Mouse (Mus musculus): ENCODE measurements at regions not wholly inside any gene's neighbourhood (a gene's known extent, or its start where the extent isn't known, plus 50 kb on each side); places are given as distances from the start of the nearest gene placed in this dataset.

DNA sequence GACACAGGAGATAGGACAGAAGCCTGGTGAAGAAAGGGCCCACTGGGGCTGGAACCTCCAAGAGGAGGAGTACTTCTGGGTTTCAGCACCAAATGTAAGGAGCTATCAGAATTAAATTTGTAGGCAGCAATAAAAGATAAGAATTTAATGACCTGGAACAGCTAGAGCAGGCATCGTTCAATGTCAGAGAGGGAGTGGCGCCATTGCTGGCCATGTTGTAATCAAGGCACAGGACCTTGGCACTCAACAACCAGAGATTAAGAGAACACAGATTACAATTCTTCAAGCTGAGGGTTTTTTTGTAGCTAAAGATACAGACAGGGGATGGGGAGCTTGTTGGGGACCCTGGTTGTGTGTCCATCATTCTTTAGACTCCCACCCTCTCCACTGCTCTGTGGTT, 101.0 kb upstream of the Dio3 start:
- TF ChIP-seq TAL1 (IDR thresholded peaks at IDR 0.05; ENCODE audit: low read length), result no peak
- no peak for TF ChIP-seq GATA1 (IDR thresholded peaks at IDR 0.05; ENCODE audit: low read length)

Data from erythroblast, embryonic 14.5 days (primary cell).